Mouse (Mus musculus) right cerebral cortex, postnatal 14 days (tissue): ENCODE measurements around the gene Fhl3.
"Not testable (repeated sequence)": the region's sequence is repeated elsewhere in the genome, so short reads cannot be mapped to it uniquely, and the experiment has no call there.

Experiments used
- DNase-seq: peaks from one replicate; pipeline ENCODE4 v3.0.0; 2022

Gene Fhl3

GRCm38 (mm10) chr4:124685004-124685403, 15.5 kb upstream of the Fhl3 start:
- DNase-seq: no peak

DNA sequence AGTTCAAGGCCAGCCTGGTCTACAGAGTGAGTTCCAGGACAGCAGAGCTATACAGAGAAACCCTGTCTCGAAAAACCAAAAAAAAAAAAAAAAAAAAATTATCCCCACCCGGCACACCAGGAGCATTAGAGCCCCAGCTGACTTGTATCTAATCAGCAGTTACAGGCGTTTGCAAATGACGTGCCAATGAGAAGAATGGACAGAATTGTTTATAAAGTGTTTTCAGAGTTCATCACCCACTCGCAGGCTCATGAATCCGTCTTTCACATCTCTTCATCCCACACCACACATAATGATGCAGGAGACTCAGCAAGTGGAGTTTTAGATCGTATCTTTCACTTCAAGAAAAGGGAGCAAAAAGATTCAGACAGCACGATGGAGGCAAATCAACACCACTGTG, 15.0 kb upstream of the Fhl3 start:
- DNase-seq: no peak

DNA sequence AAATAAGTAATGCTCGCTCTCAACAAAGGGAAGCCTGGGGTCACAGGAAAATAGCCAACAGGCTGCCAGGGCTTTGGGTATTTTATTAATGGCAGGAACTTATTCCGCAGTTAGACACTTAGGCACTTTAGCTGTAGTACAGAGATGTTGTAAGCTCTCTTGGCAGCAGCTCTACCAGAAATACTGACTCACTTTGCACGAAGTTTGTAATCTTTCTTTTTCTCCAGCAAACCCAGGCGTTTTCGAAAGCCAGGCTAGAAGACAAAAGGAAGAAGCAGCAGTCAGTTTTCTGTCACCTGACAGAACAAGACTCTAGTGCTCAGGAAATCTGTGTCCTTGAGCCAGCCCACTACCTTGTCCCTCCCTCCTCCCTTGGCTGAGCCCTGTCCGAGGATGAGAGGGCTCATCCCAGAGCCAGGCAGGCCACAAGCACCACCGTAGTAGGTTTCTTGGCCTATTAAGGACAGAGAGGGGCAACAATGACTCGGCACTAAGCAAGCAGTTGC, 14.6 kb upstream of the Fhl3 start:
- DNase-seq: no peak

DNA sequence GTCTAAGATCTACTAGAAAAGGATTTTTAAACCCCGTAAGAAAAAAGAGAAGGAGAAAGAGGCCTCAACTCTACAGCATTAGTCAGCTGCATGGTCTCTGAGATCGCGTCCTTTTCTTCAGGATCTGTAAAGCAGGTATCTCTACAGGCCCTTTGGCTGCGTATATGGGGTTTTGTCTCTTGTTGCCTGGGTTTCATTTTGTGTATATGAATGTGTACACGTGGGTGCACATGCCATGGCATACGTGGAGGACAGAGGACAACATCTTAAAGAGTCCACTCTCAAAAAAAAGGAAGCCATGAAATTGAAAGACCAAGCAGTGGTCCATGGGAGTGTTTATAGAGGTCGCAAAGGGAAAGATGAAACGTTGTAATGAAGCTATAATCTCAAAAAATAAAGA, 9.0 kb upstream of the Fhl3 start:
- DNase-seq: no peak

- no peak for DNase-seq
Measured at GRCm38 (mm10) chr4:124692416-124692861, 8.1 kb upstream of the Fhl3 start.

DNA sequence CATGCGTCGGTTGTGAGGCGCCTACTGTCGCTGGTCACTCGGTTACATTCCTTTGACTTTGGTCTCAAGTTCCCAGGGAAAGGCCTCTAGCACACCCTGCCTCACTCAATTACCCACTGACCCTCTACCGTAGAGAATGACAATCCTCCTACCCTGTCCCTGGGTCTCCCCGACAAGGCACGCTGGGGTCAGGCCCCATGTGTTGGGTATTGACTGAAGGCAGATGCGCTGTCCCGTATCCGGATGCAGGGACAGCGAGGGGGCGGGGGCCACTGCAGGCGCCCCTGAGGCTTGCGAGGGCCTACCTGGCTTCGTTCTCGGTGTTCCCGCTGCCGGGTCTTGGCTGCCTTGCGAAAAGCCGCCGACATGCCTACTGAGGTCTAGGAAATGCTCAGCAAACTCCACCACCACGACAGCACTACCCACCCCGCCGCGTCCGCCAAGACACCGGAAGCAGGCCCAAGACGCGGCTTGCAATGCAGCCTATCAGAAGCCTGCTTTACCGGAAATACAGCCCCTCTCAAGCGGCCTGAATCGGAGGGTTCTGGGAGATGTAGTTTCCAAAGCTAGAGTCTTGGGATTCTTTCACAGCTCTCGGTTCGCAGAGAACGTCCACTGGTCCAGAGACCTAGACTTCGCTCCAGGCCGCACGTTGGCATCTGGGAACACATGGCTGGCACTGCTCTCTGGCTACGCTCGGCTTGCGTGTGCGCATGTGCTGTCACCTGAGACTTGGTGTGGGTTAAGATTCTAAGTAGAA, 7.2 kb upstream of the Fhl3 start, which contains the start of gene Utp11:
Utp11 (minus strand) TSS at position 466 of the 760 bp plus-strand sequence.
- peak; percentile 80 for DNase-seq

GRCm38 (mm10) chr4:124694572-124694971, 5.9 kb upstream of the Fhl3 start:
- DNase-seq: no peak

GRCm38 (mm10) chr4:124695786-124696516, 4.5 kb upstream of the Fhl3 start:
- DNase-seq: no peak

GRCm38 (mm10) chr4:124699791-124700190, 710 bp upstream of the Fhl3 start:
- DNase-seq: no peak

GRCm38 (mm10) chr4:124701052-124701845, 748 bp downstream of the Fhl3 start:
- no peak for DNase-seq

GRCm38 (mm10) chr4:124701916-124702315, 1.4 kb downstream of the Fhl3 start:
- no peak for DNase-seq

DNA sequence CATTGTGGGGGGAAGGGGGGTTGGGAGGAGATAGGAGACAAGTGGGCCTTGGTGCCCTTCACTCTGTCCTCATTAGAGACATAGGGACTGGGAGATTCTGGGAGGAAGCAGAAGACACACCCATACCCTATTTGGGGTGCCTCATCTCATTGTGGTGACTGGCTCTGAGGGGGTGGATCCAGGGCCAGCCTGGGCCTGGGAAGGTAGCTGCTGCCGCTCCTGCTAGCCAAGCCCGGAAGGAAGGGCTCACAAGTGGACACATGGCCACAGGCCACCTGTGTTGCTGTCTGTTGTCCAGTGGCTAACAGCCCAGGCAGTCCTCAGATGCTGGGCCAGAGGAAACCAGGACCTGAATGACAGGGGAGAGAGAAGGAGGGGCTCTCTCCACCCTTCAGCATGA, 2.9 kb downstream of the Fhl3 start:
- no peak for DNase-seq

- no peak for DNase-seq
Measured at GRCm38 (mm10) chr4:124703881-124704796, 3.6 kb downstream of the Fhl3 start.

DNA sequence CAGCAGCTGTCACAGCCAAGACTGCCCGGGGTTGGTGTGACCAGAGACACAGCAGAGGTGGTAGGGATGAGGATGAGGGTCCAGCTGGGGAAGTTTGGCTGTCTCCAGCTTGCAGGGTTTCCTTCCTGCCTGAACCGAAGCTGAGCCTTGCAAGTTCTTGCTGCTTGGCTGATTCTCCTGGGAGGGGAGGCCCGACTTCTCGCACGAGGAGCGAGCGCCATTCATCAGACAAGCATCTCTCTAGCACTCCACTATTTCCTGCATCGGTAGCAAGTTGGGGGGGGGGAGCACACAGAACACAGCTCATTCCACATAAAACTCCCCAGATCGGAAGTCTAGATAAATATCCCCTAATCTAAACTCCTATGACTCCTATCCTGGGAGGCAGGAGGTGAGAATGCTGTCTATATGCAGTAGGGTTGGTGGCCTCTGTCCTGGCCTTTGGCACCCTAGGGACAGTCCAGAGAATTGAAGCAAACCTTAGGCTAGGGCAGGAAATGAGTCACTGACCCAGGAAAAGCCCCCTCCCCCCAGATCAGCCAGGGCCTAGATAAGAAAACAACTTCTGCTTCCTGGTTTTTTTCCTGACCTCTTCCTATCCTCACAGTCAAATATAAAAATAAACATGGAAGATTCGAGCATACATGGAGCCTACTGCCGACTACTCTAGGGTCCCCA, 4.4 kb downstream of the Fhl3 start:
- DNase-seq: no peak

DNA sequence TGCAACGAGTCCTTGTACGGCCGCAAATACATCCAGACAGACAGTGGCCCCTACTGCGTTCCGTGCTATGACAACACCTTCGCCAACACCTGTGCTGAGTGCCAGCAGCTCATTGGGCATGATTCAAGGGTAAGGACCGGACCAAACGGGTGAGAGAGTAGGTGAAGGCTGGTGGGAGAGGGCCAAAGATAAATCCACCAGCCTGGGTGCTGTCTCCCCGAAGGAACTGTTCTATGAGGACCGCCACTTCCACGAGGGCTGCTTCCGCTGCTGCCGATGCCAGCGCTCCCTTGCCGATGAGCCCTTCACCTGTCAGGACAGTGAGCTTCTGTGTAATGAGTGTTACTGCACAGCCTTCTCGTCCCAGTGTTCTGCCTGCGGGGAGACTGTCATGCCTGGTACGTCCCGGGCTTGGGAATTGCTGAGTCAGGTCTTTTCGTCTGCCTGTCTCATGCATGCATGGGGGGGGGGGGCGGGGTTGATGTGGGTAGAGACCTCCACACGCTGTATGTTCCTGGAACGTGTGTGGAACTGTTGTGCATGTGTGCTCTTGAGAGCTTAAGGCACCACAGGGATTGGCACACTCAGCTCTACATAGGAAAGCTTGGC, 5.3 kb downstream of the Fhl3 start:
- no peak for DNase-seq

- DNase-seq: not testable (repeated sequence)
Measured at GRCm38 (mm10) chr4:124707381-124708199, 7.1 kb downstream of the Fhl3 start.

- not testable (repeated sequence) for DNase-seq
Measured at GRCm38 (mm10) chr4:124708200-124708517, 7.7 kb downstream of the Fhl3 start.

GRCm38 (mm10) chr4:124708518-124709477, 8.3 kb downstream of the Fhl3 start:
- peak; percentile 72 for DNase-seq

DNA sequence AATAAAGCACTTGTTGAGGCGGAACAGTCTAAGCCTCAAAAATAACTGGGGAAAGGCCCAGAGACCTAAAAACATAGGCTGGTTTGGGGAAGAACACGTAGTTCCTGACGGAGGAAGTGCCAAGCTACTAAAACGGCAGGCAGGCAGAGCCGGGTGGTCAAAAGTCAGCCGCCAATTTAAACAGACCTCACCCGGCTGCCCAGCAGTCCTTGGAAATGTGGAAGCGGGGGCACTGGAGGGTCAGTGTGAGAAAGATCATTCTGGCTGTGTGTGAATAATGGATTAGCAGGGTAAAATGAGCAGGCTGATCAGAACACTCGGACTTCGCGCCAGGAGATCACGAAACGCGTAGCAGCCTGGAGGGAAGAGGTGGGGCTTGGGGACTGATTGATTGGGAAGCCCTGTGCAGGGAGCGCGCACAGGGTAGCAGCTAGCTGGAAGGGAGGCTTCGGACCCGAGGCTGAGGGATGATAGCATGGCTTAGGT, 9.5 kb downstream of the Fhl3 start:
- no peak for DNase-seq
